Mouse (Mus musculus): Measurements from ENCODE around the gene Ank2. TPM values are rescaled to one million over a fixed set of nuclear protein-coding genes. Genes with fewer than 3 reads are reported as not detected.
A peak's percentile ranks its signal among the peaks of the same experiment; 100 is the strongest.
"Not testable (repeated sequence)": the region's sequence is repeated elsewhere in the genome, so short reads cannot be mapped to it uniquely, and the experiment has no call there.

Ank2 gene
- total RNA-seq, 2 experiments from 2014 or later: 299 to 338 TPM

- intact Hi-C loops (cut with DNase I): loop anchor here (5.0 kb wide), 1 partner anchor 124 kb away; no protein-coding TSS in a partner anchor
- peak; percentile 10 for DNase-seq (ENCODE audit: low spot score)
Measured at GRCm38 (mm10) chr3:127446173-127446572, 53.0 kb downstream of the Ank2 start.

GRCm38 (mm10) chr3:127433291-127433690 lies 65.9 kb downstream of the Ank2 start:
- DNase-seq (ENCODE audit: low spot score): no peak
- intact Hi-C loops (cut with DNase I): no loop called here

GRCm38 (mm10) chr3:127429866-127430265 lies 69.3 kb downstream of the Ank2 start:
- DNase-seq (ENCODE audit: low spot score): no peak
- intact Hi-C loops (cut with DNase I): loop anchor here (5.0 kb wide), 1 partner anchor 108 kb away; no protein-coding TSS in a partner anchor

GRCm38 (mm10) chr3:127428527-127428926 lies 70.6 kb downstream of the Ank2 start:
- no peak for DNase-seq (ENCODE audit: low spot score)
- intact Hi-C loops (cut with DNase I): loop anchor here (5.0 kb wide), 1 partner anchor 106 kb away; no protein-coding TSS in a partner anchor

- intact Hi-C loops (cut with DNase I): no loop called here
- DNase-seq (ENCODE audit: low spot score): no peak
Measured at GRCm38 (mm10) chr3:127416950-127417349, 82.2 kb downstream of the Ank2 start.

DNA sequence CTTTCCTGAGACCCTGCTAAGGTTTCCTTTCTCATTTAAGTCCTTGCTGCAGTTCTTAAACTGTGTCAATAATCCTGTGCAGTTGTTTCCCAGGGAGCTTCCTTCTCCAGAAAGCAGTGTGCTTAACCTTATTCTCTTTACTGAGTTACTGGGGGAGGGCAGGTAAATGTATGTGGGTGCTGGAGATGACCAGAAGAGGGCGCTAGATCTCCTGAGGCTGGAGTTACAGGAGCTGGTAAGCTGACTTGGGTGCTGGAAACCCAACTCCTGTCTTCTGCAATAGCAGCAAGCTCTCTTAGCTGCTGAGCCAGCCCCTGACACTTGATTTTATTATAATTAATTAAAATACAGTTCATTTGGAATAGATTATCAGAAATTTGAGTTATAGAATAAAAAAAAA lies 84.7 kb downstream of the Ank2 start:
- intact Hi-C loops (cut with DNase I): no loop called here
- DNase-seq (ENCODE audit: low spot score): no peak

GRCm38 (mm10) chr3:127408684-127409550 lies 90.2 kb downstream of the Ank2 start:
- intact Hi-C loops (cut with DNase I): no loop called here
- DNase-seq (ENCODE audit: low spot score): peak; percentile 61

- DNase-seq (ENCODE audit: low spot score): no peak
- intact Hi-C loops (cut with DNase I): no loop called here
Measured at GRCm38 (mm10) chr3:127407868-127408574, 91.1 kb downstream of the Ank2 start.

- no peak for DNase-seq (ENCODE audit: low spot score)
- intact Hi-C loops (cut with DNase I): no loop called here
Measured at GRCm38 (mm10) chr3:127406883-127407282, 92.3 kb downstream of the Ank2 start.

GRCm38 (mm10) chr3:127404371-127404770 lies 94.8 kb downstream of the Ank2 start:
- intact Hi-C loops (cut with DNase I): no loop called here
- DNase-seq (ENCODE audit: low spot score): no peak

DNA sequence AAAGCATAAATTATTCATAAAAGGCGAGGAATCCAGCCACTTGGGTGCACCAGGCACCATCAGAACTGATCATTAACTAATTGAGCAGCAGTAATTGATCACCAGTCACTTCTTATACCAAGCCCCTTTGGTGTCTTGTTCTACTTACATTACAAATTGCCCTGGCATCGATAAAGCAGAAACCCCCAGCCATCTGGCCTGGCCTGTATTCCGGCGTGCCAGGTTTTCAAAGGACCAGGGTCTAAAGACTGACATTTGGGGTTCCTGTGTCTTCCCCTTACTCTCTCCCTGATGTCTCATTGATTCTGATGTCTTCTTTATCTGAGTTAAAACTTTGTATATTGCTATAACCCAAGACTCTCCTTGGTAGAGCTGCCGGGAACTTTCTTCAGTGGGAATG lies 98.2 kb downstream of the Ank2 start:
- intact Hi-C loops (cut with DNase I): no loop called here

DNA sequence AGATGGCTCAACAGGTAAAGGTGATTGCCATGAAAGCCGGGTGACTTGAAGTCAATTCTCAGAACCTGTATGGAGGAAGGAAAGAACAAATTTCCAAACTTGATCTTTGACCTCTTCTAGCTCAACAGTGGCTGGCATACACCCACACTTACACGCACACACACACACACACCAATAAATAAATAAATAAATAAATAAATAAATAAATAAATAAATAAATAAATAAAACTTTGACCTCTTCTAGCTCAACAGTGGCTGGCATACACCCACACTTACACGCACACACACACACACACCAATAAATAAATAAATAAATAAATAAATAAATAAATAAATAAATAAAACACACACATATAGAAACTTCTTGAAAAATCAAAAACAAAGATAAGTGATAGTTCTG lies 98.7 kb downstream of the Ank2 start:
- intact Hi-C loops (cut with DNase I); DNase-seq (ENCODE audit: low spot score): not testable (repeated sequence)

More for the DNA sequence above, 98.2 kb downstream of the Ank2 start:
- DNase-seq (ENCODE audit: low spot score): no peak

GRCm38 (mm10) chr3:127397774-127398173 lies 101.4 kb downstream of the Ank2 start:
- intact Hi-C loops (cut with DNase I): no loop called here

GRCm38 (mm10) chr3:127395202-127395601 lies 103.9 kb downstream of the Ank2 start:
- DNase-seq (ENCODE audit: low spot score): no peak
- intact Hi-C loops (cut with DNase I): no loop called here

More at GRCm38 (mm10) chr3:127397774-127398173, 101.4 kb downstream of the Ank2 start:
- no peak for DNase-seq (ENCODE audit: low spot score)

DNA sequence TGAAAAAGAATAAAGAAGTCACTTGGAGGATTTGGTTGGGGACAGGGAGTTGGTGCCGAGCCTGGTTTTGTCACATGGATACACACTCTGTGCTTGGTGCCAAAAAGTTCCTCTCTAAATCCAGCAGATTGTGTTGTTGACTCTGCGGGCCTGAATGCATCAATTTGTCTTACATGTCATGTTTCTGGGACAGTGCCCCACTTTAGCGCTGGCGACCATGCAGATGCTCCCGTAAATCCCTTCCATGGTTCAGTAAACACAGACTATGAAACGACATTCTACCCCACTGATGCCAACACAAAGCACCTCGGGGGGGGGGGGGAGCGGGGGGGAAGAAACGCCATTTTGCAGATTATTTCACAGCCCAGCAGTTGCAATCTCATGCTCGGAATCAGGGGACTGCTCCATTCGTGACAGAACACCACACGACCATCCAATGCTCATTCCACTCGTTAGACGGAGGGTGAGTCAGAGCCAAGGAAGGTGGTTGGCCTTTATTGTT lies 112.1 kb downstream of the Ank2 start:
- DNase-seq (ENCODE audit: low spot score): no peak
- intact Hi-C loops (cut with DNase I): no loop called here

- intact Hi-C loops (cut with DNase I): no loop called here
- no peak for DNase-seq (ENCODE audit: low spot score)
Measured at GRCm38 (mm10) chr3:127383231-127383630, 115.9 kb downstream of the Ank2 start.

GRCm38 (mm10) chr3:127376901-127377460 lies 122.2 kb downstream of the Ank2 start:
- intact Hi-C loops (cut with DNase I): no loop called here
- no peak for DNase-seq (ENCODE audit: low spot score)

GRCm38 (mm10) chr3:127375956-127376660 lies 123.0 kb downstream of the Ank2 start:
- no peak for DNase-seq (ENCODE audit: low spot score)
- intact Hi-C loops (cut with DNase I): no loop called here

DNA sequence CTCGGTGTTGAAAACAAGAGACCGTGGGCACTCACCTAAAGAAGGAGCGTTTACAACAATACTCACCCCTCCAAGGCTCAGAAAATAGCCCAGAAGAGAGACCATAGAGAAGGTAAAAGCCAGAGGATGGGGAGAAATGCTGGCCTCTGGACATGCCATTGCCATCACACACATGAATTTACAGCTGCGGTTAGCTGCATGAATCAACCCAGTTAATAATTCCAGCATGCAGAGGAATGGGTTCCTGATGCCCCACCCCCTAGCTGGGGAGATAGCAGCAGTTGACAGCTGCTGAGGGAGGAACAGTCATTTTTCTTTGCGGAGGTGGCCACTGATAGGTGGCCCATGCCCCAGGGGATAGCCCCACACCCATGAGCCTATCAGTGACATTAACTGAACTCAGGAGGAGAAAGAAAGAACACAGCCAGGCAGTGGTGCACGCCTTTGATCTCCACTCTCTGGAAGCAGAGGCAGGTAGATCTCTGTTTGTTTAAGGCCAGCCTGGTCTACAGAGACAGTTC lies 124.9 kb downstream of the Ank2 start:
- intact Hi-C loops (cut with DNase I): no loop called here

DNA sequence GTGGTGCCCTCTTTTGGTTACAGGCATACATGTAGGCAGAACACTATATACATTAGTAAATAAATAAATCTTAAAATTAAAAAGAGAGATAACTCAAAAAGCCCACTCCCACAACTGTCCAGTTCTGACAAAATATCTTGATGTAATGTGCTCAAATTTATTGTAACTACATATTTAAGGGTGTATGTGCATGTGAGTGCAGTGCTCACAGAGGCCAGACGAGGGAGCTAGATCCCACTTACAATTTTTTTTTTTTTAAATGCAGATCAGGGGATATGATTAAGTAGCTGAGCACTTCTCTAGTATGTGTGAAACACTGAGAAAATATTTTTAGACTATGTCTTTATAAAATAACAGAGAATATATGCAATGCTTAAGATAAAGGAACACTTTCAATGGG lies 127.4 kb downstream of the Ank2 start:
- intact Hi-C loops (cut with DNase I): no loop called here
- no peak for DNase-seq (ENCODE audit: low spot score)

More for the DNA sequence above, 124.9 kb downstream of the Ank2 start:
- DNase-seq (ENCODE audit: low spot score): no peak

All from heart, postnatal 25 days (tissue).